Mouse (Mus musculus): ENCODE results near the gene Slc7a7.

- TF ChIP-seq MAFK (IDR thresholded peaks at IDR 0.05; ENCODE audit: insufficient read depth, low read depth, low read length) (no peak), ZNF384 (IDR thresholded peaks at IDR 0.05; ENCODE audit: low read depth, low read length) (no peak), ZC3H11A (IDR thresholded peaks at IDR 0.05; ENCODE audit: borderline replicate concordance, low read depth, low read length) (no peak), HCFC1 (IDR thresholded peaks at IDR 0.05; ENCODE audit: borderline replicate concordance, insufficient read depth, low read length) (no peak), CHD2 (IDR thresholded peaks at IDR 0.05; ENCODE audit: low read depth, low read length) (no peak)
These were observed 44.7 kb downstream of the Slc7a7 start for GRCm38 (mm10) chr14:54372923-54373322.
